Comparison of ENCODE assay signal across 8 mouse cellular contexts in the genomic region with DNA sequence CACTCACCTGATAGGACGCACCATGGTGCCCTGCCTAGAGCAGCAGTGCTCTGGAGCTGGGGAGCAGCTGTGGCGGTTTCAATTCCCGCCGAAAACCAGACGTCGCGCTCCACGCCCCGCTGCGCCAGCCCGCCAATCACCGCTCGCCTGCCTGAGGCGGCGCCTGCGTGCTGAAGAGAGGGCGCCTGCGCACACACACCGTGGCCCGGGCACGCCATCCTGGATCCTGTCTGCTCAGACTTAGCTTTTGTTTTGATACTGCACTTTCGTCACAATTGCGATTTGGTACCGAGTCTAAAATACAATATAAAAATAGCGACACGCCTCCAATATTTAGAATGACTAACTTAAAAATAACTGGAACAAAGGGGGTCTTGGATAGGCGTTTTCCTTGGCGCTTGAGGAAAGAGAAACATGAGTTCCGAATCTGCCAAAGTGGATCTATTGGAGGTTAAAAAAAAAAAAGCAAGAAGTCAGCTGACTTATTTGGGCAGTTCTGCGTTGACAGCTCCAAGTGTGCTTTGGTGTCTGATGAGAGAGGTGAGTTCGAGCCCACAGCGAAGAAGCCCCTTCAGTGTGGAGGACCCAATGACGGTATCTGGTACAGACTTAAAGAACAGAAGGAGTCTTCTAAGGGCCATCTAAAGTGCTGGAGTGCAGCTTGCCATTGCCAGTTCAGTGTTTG. TPM values are rescaled to one million over a fixed set of nuclear protein-coding genes. Genes with fewer than 3 reads are reported as not detected.
DNase-seq lines count a peak whose midpoint lies in the region; ATAC-seq and TF ChIP-seq lines count a peak whose summit lies in the region.

Rad51ap1 (minus strand) TSS at position 101 of the 685 bp plus-strand sequence.
D6Wsu163e (plus strand) TSS at position 476 of the 685 bp plus-strand sequence.

- 0 out of 2 replicates have a peak within 1 kb of the TSS, but pooled peaks have one; percentile 19 for H3K27ac ChIP-seq in cortical plate, adult 2 months (ENCODE audit: insufficient read depth, low read length)

- H3K9me3 ChIP-seq in megakaryocyte, embryonic 14.5 days, result no peaks in the 10 kb centered on the region

- H3K4me1 ChIP-seq in cortical plate, adult 2 months (ENCODE audit: control insufficient read depth, insufficient read depth, low read length), result peaks cover 3% of the 10 kb centered on the region; the same call in 1 of the 2 replicates
- peaks cover 44% of the 10 kb centered on the region for H3K4me1 ChIP-seq in megakaryocyte, embryonic 14.5 days

- TF ChIP-seq CTCF in cortical plate, adult 2 months (IDR thresholded peaks at IDR 0.05; ENCODE audit: extremely low read depth, insufficient read depth, low read length), result no peak

- TF ChIP-seq POLR2A in cortical plate, adult 2 months (IDR thresholded peaks at IDR 0.05; ENCODE audit: extremely low read depth, insufficient read depth, low read length), result peak; percentile 74

- DNase-seq in gastrocnemius, adult 8-10 months (ENCODE audit: low spot score in 2 of 2), result peak; percentile 89 to 94
- DNase-seq in hindlimb bud, embryonic 11.5 days (ENCODE audit: extremely low spot score, low read depth, low spot score), result peak; percentile 90
- peak; percentile 92 to 94 for DNase-seq in left cerebral cortex, adult 8-10 months (ENCODE audit: low spot score in 2 of 2)
- DNase-seq in right cerebral cortex, postnatal 10 days (ENCODE audit: low spot score in 2 of 2), result peak; percentile 97
- DNase-seq in urinary bladder, postnatal 25 days (ENCODE audit: low spot score), result peak; percentile 90

- no peaks in the 10 kb centered on the region for H3K27me3 ChIP-seq in megakaryocyte, embryonic 14.5 days (replicated peaks)

- peaks cover 42% of the 10 kb centered on the region for H3K36me3 ChIP-seq in megakaryocyte, embryonic 14.5 days (replicated peaks; ENCODE audit: low read length)

- peak; percentile 95 for ATAC-seq in activated CD4-positive, CD25-positive, alpha-beta regulatory T cell, adult 4 months

- peak within 1 kb of the TSS; percentile 79 for H3K4me3 ChIP-seq in cortical plate, adult 2 months (ENCODE audit: insufficient read depth, low read length)
- peak within 1 kb of the TSS; percentile 92 for H3K4me3 ChIP-seq in megakaryocyte, embryonic 14.5 days (replicated peaks)

RNA-seq across cellular contexts. Expression of gene Rad51ap1, which starts in this region (rescaled TPM):
- 10 to 100 TPM; 10.9 to 19.8 TPM for polyA plus RNA-seq in activated CD4-positive, CD25-positive, alpha-beta regulatory T cell, adult 4 months (2017; shearing (Covaris generic))
- 4.2 and 4.6 TPM in 2 replicates for polyA plus RNA-seq in cortical plate, adult 2 months (2012; rRNA removed)
- total RNA-seq in gastrocnemius, adult 8-10 months (2022), result under 1 TPM in 2 of 4 experiments, not detected in 2; 0.52 to 0.90 TPM
- total RNA-seq in left cerebral cortex, adult 8-10 months (2022), result 1 to 10 TPM; 2.0 to 4.2 (median 3.5) TPM
- 7.2 and 10.9 TPM in 2 replicates for polyA plus RNA-seq in megakaryocyte, embryonic 14.5 days (2012; ENCODE audit: insufficient read depth, low replicate concordance)

RNA-seq across cellular contexts. Expression of gene D6Wsu163e, which starts in this region (rescaled TPM):
- polyA plus RNA-seq in activated CD4-positive, CD25-positive, alpha-beta regulatory T cell, adult 4 months (2017; shearing (Covaris generic)), result 10 to 100 TPM in 1 of 2 experiments, 1 to 10 TPM in 1; 9.8 to 11.2 TPM
- 28.6 and 30.3 TPM in 2 replicates for polyA plus RNA-seq in cortical plate, adult 2 months (2012; rRNA removed)
- total RNA-seq in gastrocnemius, adult 8-10 months (2022), result 1 to 10 TPM; 6.6 to 8.6 (median 7.8) TPM
- 10 to 100 TPM; 41.7 to 44.9 (median 42.5) TPM for total RNA-seq in left cerebral cortex, adult 8-10 months (2022)
- polyA plus RNA-seq in megakaryocyte, embryonic 14.5 days (2012; ENCODE audit: insufficient read depth, low replicate concordance), result 1.0 TPM in 1 of 2 replicates, not detected in the other

Comparison
In these comparisons a context has a peak if more than half of its experiments do, and no peak if none do; other contexts are left out.
1. Peak in every context shown above with its lines: DNase-seq, ATAC-seq, H3K4me3 ChIP-seq and H3K27ac ChIP-seq.
2. RNA of gene D6Wsu163e (total RNA-seq): 41.7 to 44.9 TPM in left cerebral cortex, adult 8-10 months; 6.6 to 8.6 TPM in gastrocnemius, adult 8-10 months; every median in the first group is over 4 times any median in the second.